Mouse (Mus musculus) adrenal gland, adult 18-20 months (tissue): ENCODE results near the gene Nutf2. TPM values are rescaled to one million over a fixed set of nuclear protein-coding genes. Genes with fewer than 3 reads are reported as not detected.

Experiments
- DNase-seq, 2 experiments: peaks; one replicate each; pipeline ENCODE4 v3.0.0; 2021 to 2022; ENCODE audit warnings: low spot score in 2 of 2
- total RNA-seq, 2 experiments: library from RNA; stranded (reverse); gene quantifications; 1 replicate in 1 of 2; 2 replicates in 1 of 2; pipeline ENCODE4 v1.2.3; 2021

Gene Nutf2
- total RNA-seq, 2 experiments from 2014 or later = 43.9 to 46.2 TPM

- DNase-seq = peak; percentile 86 to 89
Measured at GRCm38 (mm10) chr8:105854715-105855216, 5.6 kb upstream of the Nutf2 start, which contains the start of gene Thap11. Gene Thap11 (plus strand): TSS chr8:105855132.

- peak; percentile 34 to 47 for DNase-seq
Measured at GRCm38 (mm10) chr8:105855248-105856167, 4.9 kb upstream of the Nutf2 start.

- DNase-seq = no peak
Measured at GRCm38 (mm10) chr8:105856168-105856835, 4.1 kb upstream of the Nutf2 start.

GRCm38 (mm10) chr8:105858495-105858894 lies 1.9 kb upstream of the Nutf2 start:
- no peak for DNase-seq

GRCm38 (mm10) chr8:105859314-105859713 lies 1.1 kb upstream of the Nutf2 start:
- DNase-seq = no peak

GRCm38 (mm10) chr8:105861951-105862350 lies 1.6 kb downstream of the Nutf2 start:
- DNase-seq = no peak

- no peak for DNase-seq
Measured at GRCm38 (mm10) chr8:105866364-105867029, 6.1 kb downstream of the Nutf2 start.

- DNase-seq = no peak
Measured at GRCm38 (mm10) chr8:105874301-105874700, 13.9 kb downstream of the Nutf2 start.

- DNase-seq = peak; percentile 87 to 90
Measured at GRCm38 (mm10) chr8:105880754-105881520, 20.6 kb downstream of the Nutf2 start, which contains the start of gene Edc4. Gene Edc4 (plus strand): TSS chr8:105880881.

- DNase-seq = no peak
Measured at GRCm38 (mm10) chr8:105889756-105890465, 29.5 kb downstream of the Nutf2 start.

- DNase-seq = no peak
Measured at GRCm38 (mm10) chr8:105890870-105891269, 30.5 kb downstream of the Nutf2 start.

GRCm38 (mm10) chr8:105892432-105892831 lies 32.1 kb downstream of the Nutf2 start:
- no peak for DNase-seq

GRCm38 (mm10) chr8:105893339-105893738 lies 33.0 kb downstream of the Nutf2 start, which contains the start of gene Nrn1l:
Gene Nrn1l (plus strand): TSS chr8:105893567.
- DNase-seq = peak; percentile 42 to 46

- no peak for DNase-seq
Measured at GRCm38 (mm10) chr8:105897801-105898480, 37.6 kb downstream of the Nutf2 start.

- DNase-seq = peak; percentile 93 to 94
Measured at GRCm38 (mm10) chr8:105900180-105900940, 40.0 kb downstream of the Nutf2 start, which contains the start of gene Pskh1. Gene Pskh1 (plus strand): TSS chr8:105900441.

- no peak for DNase-seq
Measured at GRCm38 (mm10) chr8:105900941-105901616, 40.7 kb downstream of the Nutf2 start.

- no peak for DNase-seq
Measured at GRCm38 (mm10) chr8:105919390-105919789, 59.0 kb downstream of the Nutf2 start.

GRCm38 (mm10) chr8:105925123-105925522 lies 64.7 kb downstream of the Nutf2 start:
- DNase-seq = no peak
